Mouse (Mus musculus): Measurements from ENCODE around the gene Adora3. TPM values are rescaled to one million over a fixed set of nuclear protein-coding genes. Genes with fewer than 3 reads are reported as not detected.

The Adora3 gene
- total RNA-seq (2021) (not detected), polyA plus RNA-seq (2012; rRNA removed) (0.37 and 0.94 TPM in 2 replicates)
- long read RNA-seq = 0 reads

GRCm38 (mm10) chr3:105870558-105870957, at the start of gene Adora3, which contains the start of gene Tmigd3:
Gene Adora3 (plus strand): TSS chr3:105870858.
Gene Tmigd3 (plus strand): TSS chr3:105870903.
- Histone ChIP-seq H3K27me3 (ENCODE audit: control insufficient read depth, insufficient read depth, low read length) (no peaks in the 10 kb centered on the region), H3K4me3 (no peak within 1 kb of the TSS), H3K79me2 (replicated peaks; ENCODE audit: control insufficient read depth, insufficient read depth, low read length) (no peaks in the 10 kb centered on the region), H3K4me1 (ENCODE audit: control insufficient read depth, insufficient read depth, low read length) (peaks cover 12% of the 10 kb centered on the region), H3K9ac (ENCODE audit: low read depth, low read length) (no peak within 1 kb of the TSS), H3K27ac (no peak within 1 kb of the TSS; the same call in 1 of the 2 replicates), H3K36me3 (ENCODE audit: control insufficient read depth, insufficient read depth, low read length) (peaks cover 3% of the 10 kb centered on the region)
- 93% methylated on average over 3 of the region's 3 CpGs for WGBS
- no peak for DNase-seq
- TF ChIP-seq POLR2A (IDR thresholded peaks at IDR 0.05; ENCODE audit: insufficient read depth, low read depth, low read length) (no peak), CTCF (IDR thresholded peaks at IDR 0.05) (no peak), EP300 (IDR thresholded peaks at IDR 0.05; ENCODE audit: insufficient read depth, low read depth, low read length) (no peak)
- intact Hi-C loops (cut with DNase I) = no loop called here

- WGBS = 86% methylated on average over 3 of the region's 3 CpGs
- no peak for TF ChIP-seq CTCF (IDR thresholded peaks at IDR 0.05)
- TF ChIP-seq POLR2A (IDR thresholded peaks at IDR 0.05; ENCODE audit: insufficient read depth, low read depth, low read length) = no peak
- no peak for TF ChIP-seq EP300 (IDR thresholded peaks at IDR 0.05; ENCODE audit: insufficient read depth, low read depth, low read length)
- H3K27me3 ChIP-seq (ENCODE audit: control insufficient read depth, insufficient read depth, low read length) = no peaks in the 10 kb centered on the region
These were observed 49.2 kb upstream of the Adora3 start for GRCm38 (mm10) chr3:105821504-105821903.

GRCm38 (mm10) chr3:105823609-105824008, 47.0 kb upstream of the Adora3 start:
- H3K4me3 ChIP-seq = no peak overlapping the region
- peaks cover 10% of the 10 kb centered on the region for H3K36me3 ChIP-seq (ENCODE audit: control insufficient read depth, insufficient read depth, low read length)
- H3K27me3 ChIP-seq (ENCODE audit: control insufficient read depth, insufficient read depth, low read length) = no peaks in the 10 kb centered on the region
- H3K9ac ChIP-seq (ENCODE audit: low read depth, low read length) = no peak overlapping the region
- H3K27ac ChIP-seq = no peak overlapping the region
- no peak for DNase-seq
- H3K4me1 ChIP-seq (ENCODE audit: control insufficient read depth, insufficient read depth, low read length) = peaks cover 20% of the 10 kb centered on the region
- intact Hi-C loops (cut with DNase I) = loop anchor here (2.0 kb wide), 1 partner anchor 51 kb away; no protein-coding TSS in a partner anchor
- H3K79me2 ChIP-seq (replicated peaks; ENCODE audit: control insufficient read depth, insufficient read depth, low read length) = no peaks in the 10 kb centered on the region
- TF ChIP-seq EP300 (IDR thresholded peaks at IDR 0.05; ENCODE audit: insufficient read depth, low read depth, low read length) (no peak), POLR2A (IDR thresholded peaks at IDR 0.05; ENCODE audit: insufficient read depth, low read depth, low read length) (no peak), CTCF (IDR thresholded peaks at IDR 0.05) (no peak)

More at GRCm38 (mm10) chr3:105821504-105821903, 49.2 kb upstream of the Adora3 start:
- Histone ChIP-seq H3K4me1 (ENCODE audit: control insufficient read depth, insufficient read depth, low read length) (peaks cover 22% of the 10 kb centered on the region), H3K79me2 (replicated peaks; ENCODE audit: control insufficient read depth, insufficient read depth, low read length) (no peaks in the 10 kb centered on the region), H3K4me3 (no peak overlapping the region), H3K36me3 (ENCODE audit: control insufficient read depth, insufficient read depth, low read length) (peaks cover 7% of the 10 kb centered on the region; the same call in 1 of the 2 replicates), H3K27ac (no peak overlapping the region), H3K9ac (ENCODE audit: low read depth, low read length) (no peak overlapping the region)
- DNase-seq = no peak
- intact Hi-C loops (cut with DNase I) = no loop called here

GRCm38 (mm10) chr3:105824103-105824502, 46.6 kb upstream of the Adora3 start:
- Histone ChIP-seq H3K9ac (ENCODE audit: low read depth, low read length) (no peak overlapping the region; the same call in 1 of the 2 replicates), H3K27ac (peak overlapping the region; percentile 90), H3K36me3 (ENCODE audit: control insufficient read depth, insufficient read depth, low read length) (peaks cover 10% of the 10 kb centered on the region), H3K27me3 (ENCODE audit: control insufficient read depth, insufficient read depth, low read length) (no peaks in the 10 kb centered on the region), H3K79me2 (replicated peaks; ENCODE audit: control insufficient read depth, insufficient read depth, low read length) (no peaks in the 10 kb centered on the region), H3K4me3 (no peak overlapping the region), H3K4me1 (ENCODE audit: control insufficient read depth, insufficient read depth, low read length) (peaks cover 20% of the 10 kb centered on the region)
- intact Hi-C loops (cut with DNase I) = no loop called here
- 49% methylated on average over 5 of the region's 5 CpGs for WGBS
- peak; percentile 50 to 54 for DNase-seq
- TF ChIP-seq EP300 (IDR thresholded peaks at IDR 0.05; ENCODE audit: insufficient read depth, low read depth, low read length) (peak; percentile 73; the same call in 1 of the 2 replicates), POLR2A (IDR thresholded peaks at IDR 0.05; ENCODE audit: insufficient read depth, low read depth, low read length) (no peak), CTCF (IDR thresholded peaks at IDR 0.05) (no peak)

GRCm38 (mm10) chr3:105824704-105825103, 46.0 kb upstream of the Adora3 start:
- Histone ChIP-seq H3K36me3 (ENCODE audit: control insufficient read depth, insufficient read depth, low read length) (peaks cover 10% of the 10 kb centered on the region), H3K4me3 (no peak overlapping the region), H3K27me3 (ENCODE audit: control insufficient read depth, insufficient read depth, low read length) (no peaks in the 10 kb centered on the region), H3K9ac (ENCODE audit: low read depth, low read length) (no peak overlapping the region), H3K4me1 (ENCODE audit: control insufficient read depth, insufficient read depth, low read length) (peaks cover 20% of the 10 kb centered on the region), H3K79me2 (replicated peaks; ENCODE audit: control insufficient read depth, insufficient read depth, low read length) (no peaks in the 10 kb centered on the region), H3K27ac (peak overlapping the region; percentile 90)
- intact Hi-C loops (cut with DNase I) = loop anchor here (1.0 to 5.0 kb wide), 3 partner anchors 23 to 137 kb away; partner anchors contain the start of genes Ddx20 and Rap1a
- no peak for DNase-seq
- TF ChIP-seq POLR2A (IDR thresholded peaks at IDR 0.05; ENCODE audit: insufficient read depth, low read depth, low read length) (no peak), CTCF (IDR thresholded peaks at IDR 0.05) (no peak), EP300 (IDR thresholded peaks at IDR 0.05; ENCODE audit: insufficient read depth, low read depth, low read length) (no peak)
- 47% methylated on average over 2 of the region's 2 CpGs for WGBS

GRCm38 (mm10) chr3:105825501-105826161, 45.0 kb upstream of the Adora3 start:
- peak; percentile 68 to 84 for DNase-seq
- no peak overlapping the region for H3K9ac ChIP-seq (ENCODE audit: low read depth, low read length)
- TF ChIP-seq CTCF (IDR thresholded peaks at IDR 0.05) = no peak
- peak; percentile 98 for TF ChIP-seq EP300 (IDR thresholded peaks at IDR 0.05; ENCODE audit: insufficient read depth, low read depth, low read length)
- H3K4me3 ChIP-seq = no peak overlapping the region
- WGBS = 11% methylated on average over 7 of the region's 7 CpGs
- H3K4me1 ChIP-seq (ENCODE audit: control insufficient read depth, insufficient read depth, low read length) = peaks cover 20% of the 10 kb centered on the region
- H3K27me3 ChIP-seq (ENCODE audit: control insufficient read depth, insufficient read depth, low read length) = no peaks in the 10 kb centered on the region
- H3K79me2 ChIP-seq (replicated peaks; ENCODE audit: control insufficient read depth, insufficient read depth, low read length) = no peaks in the 10 kb centered on the region
- intact Hi-C loops (cut with DNase I) = loop anchor here (1.0 to 5.0 kb wide), 4 partner anchors 24 to 138 kb away; partner anchors contain the start of genes Ddx20 and Rap1a
- peak overlapping the region; percentile 90 for H3K27ac ChIP-seq
- H3K36me3 ChIP-seq (ENCODE audit: control insufficient read depth, insufficient read depth, low read length) = peaks cover 10% of the 10 kb centered on the region

All from heart, adult 2 months (tissue).